Mouse (Mus musculus) liver, embryonic 14.5 days (tissue): ENCODE results near the gene Epsti1.

Source experiments
- CTCF ChIP-seq: IDR thresholded peaks from 2 replicates; pipeline ENCODE4 v1.5.1; 2016; ENCODE audit warnings: antibody characterized with exemption, low read depth, control low read depth
- EP300 ChIP-seq: IDR thresholded peaks from 2 replicates; pipeline ENCODE4 v1.6.1; 2016; ENCODE audit warnings: antibody characterized with exemption, low read depth

- no peak for TF ChIP-seq CTCF
- no peak for TF ChIP-seq EP300
These were observed 36.4 kb upstream of the Epsti1 start for GRCm38 (mm10) chr14:77867601-77868000.
